Mouse (Mus musculus): ENCODE measurements around the gene Olfr611. TPM values are rescaled to one million over a fixed set of nuclear protein-coding genes. Genes with fewer than 3 reads are reported as not detected.
"Not testable (repeated sequence)": the region's sequence is repeated elsewhere in the genome, so short reads cannot be mapped to it uniquely, and the experiment has no call there.

Olfr611 gene
- polyA plus RNA-seq (2012; rRNA removed): not detected in 2 replicates
- polyA plus RNA-seq (2014; fragmentation: Nextera tagmentation; extraction: Ambion mirVana): not detected in 2 replicates

DNA sequence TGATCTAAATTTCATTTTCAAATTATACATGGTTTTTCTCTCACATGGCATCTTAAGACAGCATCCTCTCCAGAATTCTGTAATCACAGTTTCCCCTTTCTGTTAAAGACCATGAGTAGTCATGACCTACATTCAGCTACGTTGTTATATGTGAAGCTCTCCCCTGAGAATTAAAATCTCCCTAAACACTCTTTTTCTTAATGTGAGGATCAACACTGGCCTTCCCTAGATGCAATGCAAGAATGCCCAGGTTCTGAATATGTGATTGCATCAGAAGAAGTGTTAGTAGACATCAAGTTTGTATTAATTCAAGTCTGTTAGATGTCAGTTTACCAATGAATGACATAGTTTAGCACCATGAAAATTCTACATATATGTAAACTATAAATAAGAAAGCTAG, at the start of gene Olfr611:
Olfr611 (minus strand) TSS at position 101 of the 400 bp plus-strand sequence.
- H3K36me3 ChIP-seq (ENCODE audit: control insufficient read depth, insufficient read depth, low read length); H3K4me2 ChIP-seq (replicated peaks; ENCODE audit: low read depth, low read length, severe bottlenecking); H3K4me3 ChIP-seq (replicated peaks; ENCODE audit: low read length); H3K27ac ChIP-seq (replicated peaks; ENCODE audit: low read depth, low read length); H3K9me3 ChIP-seq (ENCODE audit: control insufficient read depth, low read length); H3K27me3 ChIP-seq (ENCODE audit: control insufficient read depth, insufficient read depth, low read length); DNase-seq (ENCODE audit: low spot score); H3K4me1 ChIP-seq (ENCODE audit: control insufficient read depth, insufficient read depth, low read length); ATAC-seq (ENCODE audit: low FRiP score, low read depth); H3K9ac ChIP-seq (ENCODE audit: low read depth, low read length, severe bottlenecking): not testable (repeated sequence)
- WGBS: 74% methylated on average over 1 of the region's 1 CpGs

DNA sequence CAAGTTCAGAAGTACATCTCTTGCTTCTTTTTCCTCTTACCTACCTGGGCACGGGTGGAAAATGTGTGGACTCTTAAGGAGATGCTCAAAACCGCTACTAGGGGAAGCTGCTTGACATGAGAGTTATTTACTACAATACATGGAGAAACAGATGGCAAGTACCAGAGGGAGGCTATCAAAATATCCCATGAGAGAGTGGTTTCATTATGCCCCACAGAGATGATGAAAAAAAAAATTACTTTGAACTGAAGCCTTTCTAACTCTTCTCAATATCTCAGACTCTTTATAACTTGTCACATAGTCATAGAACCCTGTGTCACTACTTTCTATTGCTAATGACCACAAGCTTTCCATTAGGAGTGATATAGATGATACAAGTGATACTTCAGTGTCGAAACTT, 48.4 kb upstream of the Olfr611 start, which contains the start of gene Olfr616:
Olfr616 (minus strand) TSS at position 101 of the 400 bp plus-strand sequence.
- H3K4me1 ChIP-seq (ENCODE audit: control insufficient read depth, insufficient read depth, low read length): no peaks in the 10 kb centered on the region
- no peak within 1 kb of the TSS for H3K9ac ChIP-seq (ENCODE audit: low read depth, low read length, severe bottlenecking)
- no peak within 1 kb of the TSS for H3K4me3 ChIP-seq (replicated peaks; ENCODE audit: low read length)
- no peaks in the 10 kb centered on the region for H3K9me3 ChIP-seq (ENCODE audit: control insufficient read depth, low read length)
- TF ChIP-seq POLR2A (IDR thresholded peaks at IDR 0.05; ENCODE audit: borderline replicate concordance, extremely low read depth, insufficient read depth, insufficient read length): no peak
- no peak within 1 kb of the TSS for H3K27ac ChIP-seq (replicated peaks; ENCODE audit: low read depth, low read length)
- ATAC-seq (ENCODE audit: low FRiP score, low read depth) (no peak), DNase-seq (ENCODE audit: low spot score) (no peak)
- 70% methylated on average over 3 of the region's 3 CpGs for WGBS
- no peak within 1 kb of the TSS for H3K4me2 ChIP-seq (replicated peaks; ENCODE audit: low read depth, low read length, severe bottlenecking)
- no peaks in the 10 kb centered on the region for H3K36me3 ChIP-seq (ENCODE audit: control insufficient read depth, insufficient read depth, low read length)
- no peaks in the 10 kb centered on the region for H3K27me3 ChIP-seq (ENCODE audit: control insufficient read depth, insufficient read depth, low read length)

DNA sequence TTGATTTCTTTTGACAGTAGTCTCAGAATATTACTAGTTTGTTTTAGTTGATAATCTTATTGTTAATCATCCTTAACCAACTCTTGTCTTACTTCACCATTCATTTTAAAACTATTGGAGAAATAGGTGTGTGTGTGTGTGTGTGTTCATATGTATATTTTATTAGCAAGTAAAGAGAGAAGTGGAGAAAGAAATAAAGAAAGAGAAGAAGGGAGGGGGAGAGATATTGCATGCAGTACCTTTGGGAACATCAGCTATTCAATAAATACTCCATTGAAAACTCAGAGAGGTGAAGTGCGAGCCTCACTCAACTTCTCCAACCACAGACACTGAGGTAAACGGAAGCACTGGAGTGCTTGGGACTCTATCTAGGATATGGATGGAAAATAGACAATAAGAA, 35.1 kb upstream of the Olfr611 start, which contains the start of gene Olfr615:
Olfr615 (plus strand) TSS at position 301 of the 400 bp plus-strand sequence.
- no peak within 1 kb of the TSS for H3K4me3 ChIP-seq (replicated peaks; ENCODE audit: low read length)
- no peak within 1 kb of the TSS for H3K9ac ChIP-seq (ENCODE audit: low read depth, low read length, severe bottlenecking)
- H3K27ac ChIP-seq (replicated peaks; ENCODE audit: low read depth, low read length): no peak within 1 kb of the TSS
- H3K36me3 ChIP-seq (ENCODE audit: control insufficient read depth, insufficient read depth, low read length): no peaks in the 10 kb centered on the region
- 79% methylated on average over 2 of the region's 2 CpGs for WGBS
- DNase-seq (ENCODE audit: low spot score) (no peak), ATAC-seq (ENCODE audit: low FRiP score, low read depth) (no peak)
- no peak for TF ChIP-seq POLR2A (IDR thresholded peaks at IDR 0.05; ENCODE audit: borderline replicate concordance, extremely low read depth, insufficient read depth, insufficient read length)
- no peaks in the 10 kb centered on the region for H3K4me1 ChIP-seq (ENCODE audit: control insufficient read depth, insufficient read depth, low read length)
- no peaks in the 10 kb centered on the region for H3K27me3 ChIP-seq (ENCODE audit: control insufficient read depth, insufficient read depth, low read length)
- no peak within 1 kb of the TSS for H3K4me2 ChIP-seq (replicated peaks; ENCODE audit: low read depth, low read length, severe bottlenecking)
- no peaks in the 10 kb centered on the region for H3K9me3 ChIP-seq (ENCODE audit: control insufficient read depth, low read length)

DNA sequence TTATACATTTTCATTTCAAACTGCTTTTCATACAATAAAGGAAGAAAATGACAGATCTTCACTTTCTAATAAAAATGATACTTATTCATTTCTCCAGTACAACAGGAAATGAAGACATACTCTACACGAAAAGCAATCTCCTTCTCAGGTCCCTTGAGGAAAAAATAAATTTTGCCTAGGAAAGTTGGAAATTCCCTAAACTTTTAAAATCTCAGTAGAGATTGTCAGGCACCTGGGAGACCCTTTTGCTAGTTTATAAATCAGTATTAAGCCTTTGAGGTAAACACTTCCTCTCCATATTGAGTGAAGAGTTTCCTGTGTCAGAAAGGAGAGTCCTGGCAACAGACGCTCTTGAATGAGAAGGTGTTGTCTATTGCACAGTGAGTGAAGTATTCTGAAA, 27.1 kb upstream of the Olfr611 start, which contains the start of gene Olfr613:
Olfr613 (plus strand) TSS at position 301 of the 400 bp plus-strand sequence.
- H3K9me3 ChIP-seq (ENCODE audit: control insufficient read depth, low read length): no peaks in the 10 kb centered on the region
- no peak within 1 kb of the TSS for H3K4me3 ChIP-seq (replicated peaks; ENCODE audit: low read length)
- no peak within 1 kb of the TSS for H3K27ac ChIP-seq (replicated peaks; ENCODE audit: low read depth, low read length)
- no peaks in the 10 kb centered on the region for H3K4me1 ChIP-seq (ENCODE audit: control insufficient read depth, insufficient read depth, low read length)
- H3K4me2 ChIP-seq (replicated peaks; ENCODE audit: low read depth, low read length, severe bottlenecking): no peak within 1 kb of the TSS
- no peaks in the 10 kb centered on the region for H3K36me3 ChIP-seq (ENCODE audit: control insufficient read depth, insufficient read depth, low read length)
- no peak for TF ChIP-seq POLR2A (IDR thresholded peaks at IDR 0.05; ENCODE audit: borderline replicate concordance, extremely low read depth, insufficient read depth, insufficient read length)
- 78% methylated on average over 2 of the region's 2 CpGs for WGBS
- no peak within 1 kb of the TSS for H3K9ac ChIP-seq (ENCODE audit: low read depth, low read length, severe bottlenecking)
- ATAC-seq (ENCODE audit: low FRiP score, low read depth): no peak
- no peak for DNase-seq (ENCODE audit: low spot score)
- no peaks in the 10 kb centered on the region for H3K27me3 ChIP-seq (ENCODE audit: control insufficient read depth, insufficient read depth, low read length)

DNA sequence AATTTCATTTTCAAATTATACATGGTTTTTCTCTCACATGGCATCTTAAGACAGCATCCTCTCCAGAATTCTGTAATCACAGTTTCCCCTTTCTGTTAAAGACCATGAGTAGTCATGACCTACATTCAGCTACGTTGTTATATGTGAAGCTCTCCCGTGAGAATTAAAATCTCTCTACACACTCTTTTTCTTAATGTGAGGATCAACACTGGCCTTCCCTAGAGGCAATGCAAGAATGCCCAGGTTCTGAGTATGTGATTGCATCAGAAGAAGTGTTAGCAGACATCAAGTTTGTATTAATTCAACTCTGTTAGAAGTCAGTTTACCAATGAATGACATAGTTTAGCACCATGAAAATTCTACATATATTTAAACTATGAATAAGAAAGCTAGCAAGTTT, 22.0 kb upstream of the Olfr611 start, which contains the start of gene Olfr612:
Olfr612 (minus strand) TSS at position 101 of the 400 bp plus-strand sequence.
- not testable (repeated sequence) for ATAC-seq (ENCODE audit: low FRiP score, low read depth); H3K9ac ChIP-seq (ENCODE audit: low read depth, low read length, severe bottlenecking)

DNA sequence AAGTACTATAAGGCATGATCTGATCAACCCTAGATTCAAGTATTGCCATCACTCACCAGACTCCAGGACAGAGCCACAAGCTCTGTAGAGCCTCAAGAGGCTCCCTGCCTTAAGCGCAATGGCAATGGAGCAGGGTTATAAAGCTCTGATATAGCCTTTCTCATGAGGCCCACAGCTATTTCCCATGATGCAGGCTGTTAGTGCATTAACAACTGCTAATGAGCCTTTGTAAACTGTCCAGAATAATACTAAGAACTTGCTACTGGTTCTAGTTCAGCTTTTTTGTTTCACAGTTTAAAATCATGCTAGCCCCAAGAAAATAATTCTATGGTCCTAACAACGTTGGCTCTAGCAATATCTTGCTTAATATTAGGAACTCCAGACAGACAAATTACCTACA, 8.6 kb downstream of the Olfr611 start, which contains the start of gene Olfr610:
Olfr610 (minus strand) TSS at position 101 of the 400 bp plus-strand sequence.
- H3K9me3 ChIP-seq (ENCODE audit: control insufficient read depth, low read length): no peaks in the 10 kb centered on the region
- H3K9ac ChIP-seq (ENCODE audit: low read depth, low read length, severe bottlenecking): no peak within 1 kb of the TSS
- H3K4me1 ChIP-seq (ENCODE audit: control insufficient read depth, insufficient read depth, low read length): no peaks in the 10 kb centered on the region
- no peak within 1 kb of the TSS for H3K27ac ChIP-seq (replicated peaks; ENCODE audit: low read depth, low read length)
- TF ChIP-seq POLR2A (IDR thresholded peaks at IDR 0.05; ENCODE audit: borderline replicate concordance, extremely low read depth, insufficient read depth, insufficient read length): no peak
- WGBS: 79% methylated on average over 2 of the region's 2 CpGs
- no peak for ATAC-seq (ENCODE audit: low FRiP score, low read depth)
- DNase-seq (ENCODE audit: low spot score): no peak
- no peaks in the 10 kb centered on the region for H3K36me3 ChIP-seq (ENCODE audit: control insufficient read depth, insufficient read depth, low read length)
- no peaks in the 10 kb centered on the region for H3K27me3 ChIP-seq (ENCODE audit: control insufficient read depth, insufficient read depth, low read length)
- H3K4me2 ChIP-seq (replicated peaks; ENCODE audit: low read depth, low read length, severe bottlenecking): no peak within 1 kb of the TSS
- no peak within 1 kb of the TSS for H3K4me3 ChIP-seq (replicated peaks; ENCODE audit: low read length)

More for the DNA sequence above, 22.0 kb upstream of the Olfr611 start, which contains the start of gene Olfr612:
- not testable (repeated sequence) for H3K27ac ChIP-seq (replicated peaks; ENCODE audit: low read depth, low read length); H3K4me3 ChIP-seq (replicated peaks; ENCODE audit: low read length); H3K27me3 ChIP-seq (ENCODE audit: control insufficient read depth, insufficient read depth, low read length); H3K36me3 ChIP-seq (ENCODE audit: control insufficient read depth, insufficient read depth, low read length); DNase-seq (ENCODE audit: low spot score); H3K4me2 ChIP-seq (replicated peaks; ENCODE audit: low read depth, low read length, severe bottlenecking); H3K4me1 ChIP-seq (ENCODE audit: control insufficient read depth, insufficient read depth, low read length); H3K9me3 ChIP-seq (ENCODE audit: control insufficient read depth, low read length)
- WGBS: 78% methylated on average over 2 of the region's 2 CpGs
